Mouse (Mus musculus) thymus, adult 2 months (tissue): ENCODE data around the gene Ncapd3. TPM values are rescaled to one million over a fixed set of nuclear protein-coding genes. Genes with fewer than 3 reads are reported as not detected.

ENCODE experiments used
- DNase-seq: peaks from one replicate; pipeline ENCODE4 v3.0.0; 2021
- H3K27ac ChIP-seq: fragments of 200-500 bp; 2 replicates; pipeline ENCODE4 v1.5.1; 2012; ENCODE audit warnings: low read length, control low read depth; ENCODE audit not compliant: control insufficient read depth, insufficient read depth
- H3K27me3 ChIP-seq: fragments of 200-500 bp; 2 replicates; pipeline ENCODE4 v1.6.1; 2012; ENCODE audit warnings: mild to moderate bottlenecking, low read length, moderate library complexity, mixed read lengths; ENCODE audit not compliant: control insufficient read depth, insufficient read depth
- H3K36me3 ChIP-seq: fragments of 200-500 bp; 2 replicates; pipeline ENCODE4 v1.6.1; 2012; ENCODE audit warnings: mild to moderate bottlenecking, low read length, moderate library complexity; ENCODE audit not compliant: control insufficient read depth, insufficient read depth
- H3K4me1 ChIP-seq: fragments of 200-500 bp; replicated peaks from 2 replicates; pipeline ENCODE4 v1.6.1; 2012; ENCODE audit warnings: low read length; ENCODE audit not compliant: control insufficient read depth, insufficient read depth
- H3K4me3 ChIP-seq: fragments of 200-500 bp; 2 replicates; pipeline ENCODE4 v1.5.1; 2012; ENCODE audit warnings: mild to moderate bottlenecking, low read length, control low read depth, moderate library complexity; ENCODE audit not compliant: control insufficient read depth, insufficient read depth
- CTCF ChIP-seq: fragments of 200-500 bp; IDR thresholded peaks from 2 replicates; pipeline ENCODE4 v1.5.1; 2012; ENCODE audit warnings: mild to moderate bottlenecking, control low read depth, low read length, moderate library complexity, borderline replicate concordance; ENCODE audit not compliant: control insufficient read depth, poor library complexity, insufficient read depth; ENCODE audit errors: extremely low read depth
- POLR2A ChIP-seq: fragments of 200-500 bp; IDR thresholded peaks from 2 replicates; pipeline ENCODE4 v1.6.1; 2012; ENCODE audit warnings: mild to moderate bottlenecking, low read length, control low read depth, moderate library complexity; ENCODE audit not compliant: control insufficient read depth, poor library complexity, insufficient read depth; ENCODE audit errors: extremely low read depth
- WGBS: fragments of 180-500 bp; shearing (Covaris S2); methylation state at CpG from one replicate; pipeline ENCODE4 v1.1.7; 2018; 5-methylcytosine and 5-hydroxymethylcytosine counted together
- polyA plus RNA-seq: library from polyadenylated mRNA; depleted of rRNA; stranded (reverse); fragments of >200 nt; gene quantifications from 2 replicates; pipeline ENCODE4 v1.2.3, GENCODE M21; 2012

Gene Ncapd3
- polyA plus RNA-seq, 1 experiment, result 75.5 TPM

GRCm38 (mm10) chr9:27098557-27098956, 68.6 kb downstream of the Ncapd3 start:
- 97% methylated on average over 8 of the region's 8 CpGs for WGBS
- no peaks in the 10 kb centered on the region for H3K27me3 ChIP-seq
- no peak overlapping the region for H3K4me3 ChIP-seq
- H3K36me3 ChIP-seq, result peaks cover 24% of the 10 kb centered on the region
- no peak overlapping the region for H3K27ac ChIP-seq
- DNase-seq, result no peak
- no peaks in the 10 kb centered on the region for H3K4me1 ChIP-seq
- TF ChIP-seq POLR2A (no peak), CTCF (no peak)

GRCm38 (mm10) chr9:27099474-27099873, 69.5 kb downstream of the Ncapd3 start:
- no peaks in the 10 kb centered on the region for H3K4me1 ChIP-seq
- DNase-seq, result no peak
- H3K36me3 ChIP-seq, result peaks cover 18% of the 10 kb centered on the region
- 14% methylated on average over 4 of the region's 4 CpGs for WGBS
- no peak overlapping the region for H3K4me3 ChIP-seq
- no peaks in the 10 kb centered on the region for H3K27me3 ChIP-seq
- H3K27ac ChIP-seq, result no peak overlapping the region
- no peak for TF ChIP-seq POLR2A
- no peak for TF ChIP-seq CTCF

GRCm38 (mm10) chr9:27101466-27101865, 71.5 kb downstream of the Ncapd3 start:
- Histone ChIP-seq H3K4me1 (no peaks in the 10 kb centered on the region), H3K36me3 (peaks cover under 1% of the 10 kb centered on the region), H3K4me3 (no peak overlapping the region), H3K27me3 (no peaks in the 10 kb centered on the region), H3K27ac (no peak overlapping the region)
- WGBS, result 97% methylated on average over 6 of the region's 6 CpGs
- no peak for DNase-seq
- no peak for TF ChIP-seq CTCF
- no peak for TF ChIP-seq POLR2A

- H3K4me1 ChIP-seq, result no peaks in the 10 kb centered on the region
- H3K4me3 ChIP-seq, result no peak overlapping the region
- 57% methylated on average over 1 of the region's 1 CpGs for WGBS
- no peaks in the 10 kb centered on the region for H3K27me3 ChIP-seq
- H3K36me3 ChIP-seq, result no peaks in the 10 kb centered on the region
- peak; percentile 24 for DNase-seq
- TF ChIP-seq CTCF (no peak), POLR2A (no peak)
- no peak overlapping the region for H3K27ac ChIP-seq
Observed at GRCm38 (mm10) chr9:27106081-27106480, 76.1 kb downstream of the Ncapd3 start.

GRCm38 (mm10) chr9:27108451-27108850, 78.5 kb downstream of the Ncapd3 start:
- no peak overlapping the region for H3K27ac ChIP-seq
- no peak overlapping the region for H3K4me3 ChIP-seq
- H3K27me3 ChIP-seq, result no peaks in the 10 kb centered on the region
- no peak for TF ChIP-seq POLR2A
- TF ChIP-seq CTCF, result no peak
- no peaks in the 10 kb centered on the region for H3K36me3 ChIP-seq
- no peaks in the 10 kb centered on the region for H3K4me1 ChIP-seq
- WGBS, result 93% methylated on average over 4 of the region's 4 CpGs
- no peak for DNase-seq

GRCm38 (mm10) chr9:27109533-27110514, 79.8 kb downstream of the Ncapd3 start:
- Histone ChIP-seq H3K27me3 (no peaks in the 10 kb centered on the region), H3K4me3 (no peak overlapping the region), H3K4me1 (no peaks in the 10 kb centered on the region), H3K36me3 (no peaks in the 10 kb centered on the region), H3K27ac (no peak overlapping the region)
- no peak for DNase-seq
- WGBS, result 52% methylated on average over 22 of the region's 22 CpGs
- TF ChIP-seq POLR2A, result no peak
- TF ChIP-seq CTCF, result no peak
